Comparison of ENCODE assay signal across 8 mouse cellular contexts in the genomic region with DNA sequence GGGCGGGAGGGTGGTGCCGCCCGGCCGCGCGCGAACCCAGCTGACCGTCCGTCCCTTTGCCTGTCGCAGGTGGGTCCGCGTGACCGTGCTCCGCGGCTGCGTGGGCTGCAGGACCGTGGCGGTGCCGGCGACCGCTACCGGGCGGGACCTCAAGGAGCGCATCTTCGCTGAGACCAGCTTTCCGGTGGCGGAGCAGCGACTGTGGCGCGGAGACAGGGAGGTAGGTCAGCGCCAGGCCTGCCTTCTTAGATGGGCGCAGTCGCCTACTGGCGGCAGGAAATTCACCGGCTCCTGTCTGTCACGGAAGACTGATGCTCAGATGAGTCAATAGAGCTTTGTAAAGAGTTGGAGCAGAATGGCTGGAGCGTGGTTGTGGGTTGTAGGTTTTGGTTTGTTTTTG. TPM values are rescaled to one million over a fixed set of nuclear protein-coding genes. Genes with fewer than 3 reads are reported as not detected.
DNase-seq lines count a peak whose midpoint lies in the region; ATAC-seq and TF ChIP-seq lines count a peak whose summit lies in the region.

No protein-coding gene starts in this region.

- H3K27ac ChIP-seq in gastrocnemius, adult 2 months, result peak overlapping the region; percentile 94
- H3K27ac ChIP-seq in embryonic facial prominence, embryonic 12.5 days, result peak overlapping the region; percentile 89
- peak overlapping the region; percentile 93 for H3K27ac ChIP-seq in hindbrain, embryonic 11.5 days (ENCODE audit: low read depth, low read length)
- H3K27ac ChIP-seq in limb, embryonic 13.5 days, result peak overlapping the region; percentile 81
- H3K27ac ChIP-seq in midbrain, embryonic 12.5 days (replicated peaks), result peak overlapping the region; percentile 94
- peak overlapping the region; percentile 83 for H3K27ac ChIP-seq in stomach, embryonic 15.5 days

- peaks cover 5% of the 10 kb centered on the region; the same call in 1 of the 2 replicates for H3K4me1 ChIP-seq in embryonic facial prominence, embryonic 12.5 days
- H3K4me1 ChIP-seq in hindbrain, embryonic 11.5 days (replicated peaks; ENCODE audit: control insufficient read depth, insufficient read depth, low read length), result no peaks in the 10 kb centered on the region
- H3K4me1 ChIP-seq in limb, embryonic 13.5 days, result peaks cover 10% of the 10 kb centered on the region
- H3K4me1 ChIP-seq in midbrain, embryonic 12.5 days, result peaks cover 22% of the 10 kb centered on the region
- 0 out of 2 replicates have a peak, but pooled peaks cover 3% of the 10 kb centered on the region for H3K4me1 ChIP-seq in stomach, embryonic 15.5 days

- peak; percentile 82 for DNase-seq in gastrocnemius, adult 2 months
- no peak for DNase-seq in gastrocnemius, adult 8-10 months (ENCODE audit: low spot score in 2 of 2)
- peak; percentile 77 for DNase-seq in R1 (ENCODE audit: low read depth, low spot score)
- peak; percentile 81 for DNase-seq in hindbrain, embryonic 11.5 days (ENCODE audit: low spot score)

- peak overlapping the region; percentile 76 for H3K4me2 ChIP-seq in embryonic facial prominence, embryonic 12.5 days (replicated peaks)
- H3K4me2 ChIP-seq in hindbrain, embryonic 11.5 days (replicated peaks; ENCODE audit: low read depth, low read length), result peak overlapping the region; percentile 62
- H3K4me2 ChIP-seq in limb, embryonic 13.5 days (replicated peaks), result peak overlapping the region; percentile 83
- peak overlapping the region; percentile 60 for H3K4me2 ChIP-seq in midbrain, embryonic 12.5 days (replicated peaks)
- peak overlapping the region; percentile 88 for H3K4me2 ChIP-seq in stomach, embryonic 15.5 days

- peak; percentile 47; the same call in 1 of the 2 replicates for ATAC-seq in embryonic facial prominence, embryonic 12.5 days (ENCODE audit: insufficient number of reproducible peaks, insufficient read depth, low FRiP score, low TSS enrichment)
- peak; percentile 68 for ATAC-seq in hindbrain, embryonic 11.5 days (ENCODE audit: low FRiP score)
- ATAC-seq in limb, embryonic 13.5 days (ENCODE audit: low FRiP score, low read depth), result no peak
- ATAC-seq in midbrain, embryonic 12.5 days (ENCODE audit: low FRiP score, low read depth), result peak; percentile 42
- peak; percentile 5; the same call in 1 of the 2 replicates for ATAC-seq in stomach, embryonic 15.5 days (ENCODE audit: insufficient read depth, low FRiP score, low read depth)

- peaks cover 6% of the 10 kb centered on the region for H3K27me3 ChIP-seq in embryonic facial prominence, embryonic 12.5 days
- no peaks in the 10 kb centered on the region for H3K27me3 ChIP-seq in hindbrain, embryonic 11.5 days (ENCODE audit: control insufficient read depth, insufficient read depth, low read length)
- peaks cover 4% of the 10 kb centered on the region; the same call in 1 of the 2 replicates for H3K27me3 ChIP-seq in limb, embryonic 13.5 days
- peaks cover 9% of the 10 kb centered on the region; the same call in 1 of the 2 replicates for H3K27me3 ChIP-seq in midbrain, embryonic 12.5 days
- H3K27me3 ChIP-seq in stomach, embryonic 15.5 days (replicated peaks), result no peaks in the 10 kb centered on the region

- no peaks in the 10 kb centered on the region for H3K36me3 ChIP-seq in embryonic facial prominence, embryonic 12.5 days
- H3K36me3 ChIP-seq in hindbrain, embryonic 11.5 days (ENCODE audit: control insufficient read depth, insufficient read depth, low read length), result no peaks in the 10 kb centered on the region
- H3K36me3 ChIP-seq in limb, embryonic 13.5 days, result no peaks in the 10 kb centered on the region; the same call in 1 of the 2 replicates
- no peaks in the 10 kb centered on the region for H3K36me3 ChIP-seq in midbrain, embryonic 12.5 days
- H3K36me3 ChIP-seq in stomach, embryonic 15.5 days, result no peaks in the 10 kb centered on the region

- H3K9me3 ChIP-seq in embryonic facial prominence, embryonic 12.5 days, result no peaks in the 10 kb centered on the region
- H3K9me3 ChIP-seq in hindbrain, embryonic 11.5 days (ENCODE audit: control insufficient read depth, low read length), result no peaks in the 10 kb centered on the region
- H3K9me3 ChIP-seq in limb, embryonic 13.5 days, result no peaks in the 10 kb centered on the region
- no peaks in the 10 kb centered on the region for H3K9me3 ChIP-seq in midbrain, embryonic 12.5 days
- no peaks in the 10 kb centered on the region for H3K9me3 ChIP-seq in stomach, embryonic 15.5 days

- H3K4me3 ChIP-seq in gastrocnemius, adult 2 months, result peak overlapping the region; percentile 92
- H3K4me3 ChIP-seq in embryonic facial prominence, embryonic 12.5 days, result peak overlapping the region; percentile 78
- peak overlapping the region; percentile 75 for H3K4me3 ChIP-seq in hindbrain, embryonic 11.5 days (ENCODE audit: low read depth, low read length)
- H3K4me3 ChIP-seq in limb, embryonic 13.5 days, result peak overlapping the region; percentile 83
- H3K4me3 ChIP-seq in midbrain, embryonic 12.5 days, result peak overlapping the region; percentile 83
- peak overlapping the region; percentile 71 for H3K4me3 ChIP-seq in stomach, embryonic 15.5 days (replicated peaks)

- intact Hi-C loops in gastrocnemius, adult 2 months (cut with DNase I), result loop anchor here (2.0 to 10.0 kb wide), 2 partner anchors 36 to 272 kb away; no protein-coding TSS in a partner anchor

- under 1% methylated on average over 37 of the region's 37 CpGs for WGBS in embryonic facial prominence, embryonic 12.5 days
- under 1% methylated on average over 26 of the region's 37 CpGs for WGBS in hindbrain, embryonic 11.5 days
- WGBS in limb, embryonic 13.5 days, result under 1% methylated on average over 32 of the region's 37 CpGs
- WGBS in midbrain, embryonic 12.5 days, result under 1% methylated on average over 37 of the region's 37 CpGs
- WGBS in stomach, embryonic 15.5 days, result under 1% methylated on average over 37 of the region's 37 CpGs

- peak; percentile 48 for TF ChIP-seq CTCF in gastrocnemius, adult 2 months (IDR thresholded peaks at IDR 0.05)

- H3K9ac ChIP-seq in embryonic facial prominence, embryonic 12.5 days, result peak overlapping the region; percentile 78
- H3K9ac ChIP-seq in hindbrain, embryonic 11.5 days (ENCODE audit: low read depth, low read length), result peak overlapping the region; percentile 73
- H3K9ac ChIP-seq in limb, embryonic 13.5 days, result peak overlapping the region; percentile 82
- peak overlapping the region; percentile 86 for H3K9ac ChIP-seq in midbrain, embryonic 12.5 days (replicated peaks)
- peak overlapping the region; percentile 35; the same call in 1 of the 2 replicates for H3K9ac ChIP-seq in stomach, embryonic 15.5 days

RNA-seq across cellular contexts. Expression of gene Sacs, which starts 35.0 kb away (rescaled TPM):
- total RNA-seq in gastrocnemius, adult 2 months (2021), result 10 to 100 TPM in 1 of 2 experiments, 1 to 10 TPM in 1; 8.3 to 17.9 TPM
- total RNA-seq in gastrocnemius, adult 8-10 months (2022), result 10 to 100 TPM in 2 of 4 experiments, 1 to 10 TPM in 2; 8.4 to 14.2 (median 10.9) TPM
- 4.4 and 4.5 TPM in 2 replicates for polyA plus RNA-seq in embryonic facial prominence, embryonic 12.5 days (2016; fragmentation: Nextera tagmentation; extraction: Ambion mirVana)
- polyA plus RNA-seq in hindbrain, embryonic 11.5 days (2014; fragmentation: Nextera tagmentation; extraction: Ambion mirVana), result 5.8 and 8.3 TPM in 2 replicates
- 3.0 and 3.3 TPM in 2 replicates for polyA plus RNA-seq in limb, embryonic 13.5 days (2015; fragmentation: Nextera tagmentation; extraction: Ambion mirVana)
- 7.5 TPM in 2 replicates for polyA plus RNA-seq in midbrain, embryonic 12.5 days (2016; fragmentation: Nextera tagmentation; extraction: Ambion mirVana)
- polyA plus RNA-seq in stomach, embryonic 15.5 days (2015; fragmentation: Nextera tagmentation; extraction: Ambion mirVana), result 2.4 TPM in 2 replicates

Comparison
In these comparisons a context has a peak if more than half of its experiments do, and no peak if none do; other contexts are left out.
1. DNase-seq: peak in gastrocnemius, adult 2 months (single experiment), R1 (single experiment) and hindbrain, embryonic 11.5 days (single experiment); none in gastrocnemius, adult 8-10 months (0 of 2).
2. H3K9ac ChIP-seq: peak in every context shown above with its lines; median percentile 86 in midbrain, embryonic 12.5 days; 82 in limb, embryonic 13.5 days; 78 in embryonic facial prominence, embryonic 12.5 days; 73 in hindbrain, embryonic 11.5 days; 35 in stomach, embryonic 15.5 days.
3. Peak in every context shown above with its lines, with median percentiles within 50 percentile points of each other: H3K27ac ChIP-seq, H3K4me3 ChIP-seq and H3K4me2 ChIP-seq.